Mouse (Mus musculus): ENCODE measurements around the gene Arl1. TPM values are rescaled to one million over a fixed set of nuclear protein-coding genes. Genes with fewer than 3 reads are reported as not detected.
"Not testable (repeated sequence)": the region's sequence is repeated elsewhere in the genome, so short reads cannot be mapped to it uniquely, and the experiment has no call there.

Arl1 gene
- total RNA-seq, 2 experiments from 2014 or later, result 125 to 129 TPM

DNA sequence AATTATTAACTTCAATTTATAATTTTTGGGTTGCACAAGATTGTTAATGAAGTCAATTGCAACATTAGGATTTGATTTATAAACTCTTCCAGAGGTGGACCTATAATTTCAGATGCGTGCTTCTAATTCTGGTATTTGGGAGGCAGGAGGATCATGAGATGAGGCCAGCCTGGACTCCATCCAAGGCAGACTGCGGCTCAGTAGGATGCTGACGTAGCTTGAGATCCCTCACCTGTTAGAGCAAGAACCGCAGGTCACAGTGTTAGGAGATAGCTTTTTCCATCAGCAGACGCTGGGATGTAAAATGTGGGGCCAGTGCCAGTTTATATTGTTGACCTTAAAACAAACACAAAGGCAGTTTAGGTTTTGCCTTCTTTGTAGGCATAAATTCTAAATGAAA, 10.1 kb downstream of the Arl1 start:
- intact Hi-C loops (cut with DNase I), result no loop called here
- DNase-seq (ENCODE audit: low spot score in 2 of 2), result no peak

DNA sequence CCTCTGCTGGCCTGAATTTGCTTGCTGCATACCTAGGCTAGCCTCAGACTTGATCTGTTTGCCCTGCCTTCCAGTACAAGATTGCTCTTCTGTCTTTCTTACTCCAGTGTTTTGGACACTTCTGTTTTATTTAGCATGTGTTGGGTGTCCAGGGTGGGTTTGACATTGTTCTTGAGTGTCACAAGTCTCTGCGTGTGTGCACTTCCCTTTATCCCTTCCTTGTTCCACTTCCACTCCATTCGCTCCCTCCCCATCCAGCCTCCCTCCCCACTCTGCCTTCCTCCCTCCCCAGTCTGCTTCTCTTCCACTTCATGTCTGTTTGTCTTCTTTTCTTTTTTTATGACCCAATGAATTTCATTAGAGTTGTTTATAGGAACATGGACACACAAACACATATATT, 10.8 kb downstream of the Arl1 start:
- intact Hi-C loops (cut with DNase I), result no loop called here

DNA sequence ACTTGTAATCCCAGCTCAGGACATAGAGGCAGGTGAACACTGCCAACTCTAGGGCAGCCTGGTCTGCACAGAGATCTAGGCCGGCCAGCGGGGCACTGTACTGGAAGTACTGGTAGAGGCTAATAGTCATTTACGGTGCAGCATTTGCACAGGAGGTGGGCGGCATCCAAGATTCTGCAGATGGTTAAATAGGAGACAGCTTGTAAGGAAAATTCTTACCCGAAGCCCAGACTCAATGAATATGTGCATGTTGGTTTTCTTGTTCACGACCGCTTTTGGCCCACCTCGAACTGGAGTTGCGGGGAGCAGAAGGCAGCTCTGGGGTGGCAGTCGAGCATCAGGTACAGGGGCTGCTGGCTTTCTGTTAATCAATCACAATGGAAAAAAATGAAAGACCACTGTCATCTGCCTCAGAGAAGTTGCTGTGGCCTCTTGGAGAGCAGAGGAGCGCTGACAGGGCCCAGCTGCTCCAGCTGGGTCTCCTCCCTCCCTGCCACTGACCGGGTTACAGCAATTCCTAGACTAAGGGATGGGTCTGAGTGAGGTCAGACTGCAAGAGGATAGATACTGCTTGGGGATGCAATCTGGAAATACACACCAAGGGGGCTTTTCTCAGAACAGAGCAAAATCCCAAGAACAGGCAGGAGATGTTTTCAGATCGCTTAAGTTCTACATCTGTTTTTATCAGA, 31.0 kb downstream of the Arl1 start:
- intact Hi-C loops (cut with DNase I), result no loop called here
- DNase-seq (ENCODE audit: low spot score in 2 of 2), result peak; percentile 6 to 11

More for the DNA sequence above, 10.8 kb downstream of the Arl1 start:
- DNase-seq (ENCODE audit: low spot score in 2 of 2), result no peak

DNA sequence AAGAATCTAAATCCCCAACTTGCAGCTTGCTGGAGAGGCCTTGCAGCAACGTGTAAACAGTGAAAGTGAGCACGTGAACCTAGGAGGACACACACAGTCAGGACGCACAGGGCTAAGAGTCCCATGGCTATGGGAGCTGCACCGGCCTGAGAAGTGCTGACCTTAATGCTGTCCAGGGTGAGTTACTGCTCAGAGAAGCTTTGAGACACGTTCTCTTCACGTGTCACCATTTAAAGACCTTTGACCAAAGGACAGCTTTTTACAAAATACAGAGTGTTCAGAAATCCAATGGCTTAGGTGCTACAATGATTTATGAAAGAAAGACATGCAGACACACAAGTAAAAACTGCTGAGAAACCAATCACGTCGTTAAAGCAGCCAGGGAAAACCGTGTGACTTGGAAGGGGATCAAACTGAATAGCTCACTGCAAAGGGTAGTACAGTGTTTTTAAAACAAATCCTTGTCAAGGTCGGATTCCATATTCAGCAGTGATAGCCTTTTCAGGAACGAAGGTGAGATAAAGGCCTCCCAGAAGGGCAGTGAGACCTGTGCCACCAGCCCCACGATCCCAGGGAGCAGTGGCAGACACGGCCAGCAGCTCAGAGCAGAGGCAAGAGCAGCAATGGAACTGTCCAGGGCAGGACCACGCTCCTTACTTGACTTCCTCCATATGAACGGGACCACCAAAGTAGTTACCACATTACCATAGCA, 34.9 kb downstream of the Arl1 start:
- no peak for DNase-seq (ENCODE audit: low spot score in 2 of 2)
- intact Hi-C loops (cut with DNase I), result no loop called here

DNA sequence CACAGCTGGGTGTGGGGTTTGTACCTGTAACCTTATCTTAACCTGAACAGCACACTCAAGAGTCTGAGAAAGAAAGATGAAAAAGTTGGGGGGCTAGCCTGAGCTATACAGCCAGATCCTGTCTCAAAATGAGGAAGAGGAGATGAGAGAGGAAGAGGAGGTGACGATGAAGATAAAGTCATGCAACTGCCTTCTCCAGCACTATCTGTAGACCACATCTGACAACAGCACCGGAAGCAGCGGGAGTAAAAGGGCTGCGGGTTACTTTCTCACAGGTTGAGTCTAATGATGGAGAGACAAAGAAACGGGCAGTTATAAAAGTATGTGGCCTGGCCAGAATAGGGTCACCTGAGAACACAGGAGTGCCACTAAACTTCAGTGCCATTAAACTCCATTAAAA, 38.3 kb downstream of the Arl1 start:
- intact Hi-C loops (cut with DNase I), result no loop called here
- no peak for DNase-seq (ENCODE audit: low spot score in 2 of 2)

DNA sequence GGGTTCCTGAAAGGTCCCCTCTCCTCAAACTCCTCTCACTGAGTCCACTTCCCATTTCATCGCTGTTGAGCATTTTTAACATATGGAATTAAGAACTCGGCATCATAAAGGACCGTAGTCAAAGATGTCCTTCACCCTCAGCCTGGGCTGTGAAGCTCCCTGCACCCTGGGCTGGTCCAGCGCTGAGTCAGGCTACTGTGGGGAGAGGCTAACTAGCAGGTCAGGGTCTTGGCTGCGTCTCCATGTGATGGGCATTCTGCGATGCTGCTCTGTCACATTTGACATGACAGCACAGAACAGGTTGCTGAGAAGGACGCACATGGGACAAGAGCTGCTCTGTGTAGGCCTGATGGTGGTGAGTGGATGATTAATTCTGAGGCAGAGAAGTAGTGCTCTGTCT, 39.0 kb downstream of the Arl1 start:
- no peak for DNase-seq (ENCODE audit: low spot score in 2 of 2)
- intact Hi-C loops (cut with DNase I), result no loop called here

DNA sequence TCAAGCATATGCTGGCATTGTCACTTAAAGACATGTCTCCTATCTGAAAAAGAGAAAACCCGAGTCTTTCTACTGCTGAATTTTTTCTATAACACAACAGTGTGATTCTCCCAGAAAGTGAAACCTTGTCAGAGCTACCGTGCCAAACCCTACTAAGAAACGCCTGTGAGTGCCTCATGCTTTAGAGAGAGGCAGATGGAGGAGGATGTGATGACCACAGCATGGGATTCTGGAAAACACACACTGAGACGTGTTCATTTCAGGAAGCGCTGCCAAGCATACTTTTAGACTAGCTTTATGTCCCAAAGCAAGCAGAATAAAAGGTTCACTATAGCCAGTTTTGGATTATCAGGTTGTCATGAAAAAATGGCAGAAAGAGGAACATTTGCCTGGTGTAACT, 42.3 kb downstream of the Arl1 start:
- intact Hi-C loops (cut with DNase I), result not testable (repeated sequence)
- DNase-seq (ENCODE audit: low spot score in 2 of 2), result peak in 1 of 2 experiments; percentile 57

DNA sequence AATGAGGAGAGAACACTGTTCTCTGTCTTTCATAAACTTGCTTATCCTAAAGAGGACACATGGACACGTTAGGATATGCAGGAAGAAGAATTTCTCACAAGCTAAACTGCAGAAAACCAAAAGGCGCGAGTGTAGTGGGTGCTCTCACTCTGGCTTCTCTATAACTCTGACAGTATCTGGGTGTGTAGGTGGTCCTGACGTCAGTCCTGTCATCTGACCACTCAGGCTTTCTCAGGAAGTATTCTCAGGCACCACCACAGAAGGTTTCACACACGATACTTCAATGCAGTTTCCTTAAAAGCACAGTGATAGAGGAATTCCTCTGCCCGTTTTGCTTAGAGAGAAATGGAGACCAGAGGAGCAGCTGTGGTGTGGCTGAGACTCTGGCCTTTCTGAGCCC, 45.5 kb downstream of the Arl1 start:
- DNase-seq (ENCODE audit: low spot score in 2 of 2), result peak; percentile 35 to 90
- intact Hi-C loops (cut with DNase I), result no loop called here

DNA sequence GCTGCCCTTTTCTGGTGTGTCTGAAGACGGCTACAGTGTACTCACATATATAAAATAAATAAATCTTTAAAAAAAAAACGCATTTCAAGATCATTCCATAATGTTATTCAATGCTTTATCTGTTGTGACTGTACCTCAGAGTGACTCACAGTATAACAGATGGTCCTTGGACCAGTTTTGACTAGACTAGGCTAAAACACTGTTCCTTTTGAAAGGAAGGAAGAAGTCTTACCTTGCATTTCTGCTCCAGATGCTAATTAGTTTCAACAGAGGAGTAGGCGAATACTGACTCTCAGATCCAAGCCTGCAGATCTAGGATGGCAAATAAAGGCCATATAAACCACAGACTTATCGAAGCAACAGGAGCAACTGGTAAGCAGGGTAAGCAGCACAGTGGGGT, 50.1 kb downstream of the Arl1 start:
- DNase-seq (ENCODE audit: low spot score in 2 of 2), result peak in 1 of 2 experiments; percentile 64

DNA sequence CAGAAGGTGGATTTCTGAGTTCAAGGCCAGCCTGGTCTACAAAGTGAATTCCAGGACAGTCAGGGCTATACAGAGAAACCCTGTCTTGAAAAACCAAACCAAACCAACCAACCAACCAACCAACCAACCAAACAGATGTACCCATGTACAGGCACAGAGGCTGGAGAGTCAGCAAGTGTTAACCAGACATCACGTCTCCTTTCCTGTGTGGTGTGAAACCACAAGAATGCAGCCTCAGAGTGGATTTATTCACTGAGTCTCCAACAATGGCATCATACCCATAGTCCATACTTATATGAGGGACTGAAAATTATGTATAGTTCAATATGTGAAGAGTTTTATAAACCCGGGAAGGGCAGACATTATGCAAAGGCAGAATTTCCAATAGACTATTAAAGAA, 52.5 kb downstream of the Arl1 start:
- DNase-seq (ENCODE audit: low spot score in 2 of 2); intact Hi-C loops (cut with DNase I): not testable (repeated sequence)

More for the DNA sequence above, 50.1 kb downstream of the Arl1 start:
- intact Hi-C loops (cut with DNase I), result no loop called here

DNA sequence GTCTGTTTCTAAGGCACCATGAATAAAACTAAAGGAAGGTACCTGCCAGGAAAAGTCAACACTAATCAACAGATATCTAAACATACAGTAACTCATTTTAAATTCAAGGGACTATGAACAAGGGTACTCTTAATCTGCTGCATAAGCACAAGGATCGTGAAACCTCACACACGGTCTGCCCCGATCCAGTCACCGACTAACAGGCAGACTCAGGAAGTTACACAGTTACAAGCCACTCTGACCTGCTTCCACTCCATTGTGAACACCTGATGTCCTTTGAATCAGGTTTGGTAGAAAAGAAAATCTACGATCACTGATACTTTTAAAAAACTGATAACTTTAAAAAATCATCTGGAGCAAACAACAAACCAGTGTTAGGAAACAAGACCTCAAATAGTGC, 53.3 kb downstream of the Arl1 start:
- DNase-seq (ENCODE audit: low spot score in 2 of 2), result no peak
- intact Hi-C loops (cut with DNase I), result no loop called here

DNA sequence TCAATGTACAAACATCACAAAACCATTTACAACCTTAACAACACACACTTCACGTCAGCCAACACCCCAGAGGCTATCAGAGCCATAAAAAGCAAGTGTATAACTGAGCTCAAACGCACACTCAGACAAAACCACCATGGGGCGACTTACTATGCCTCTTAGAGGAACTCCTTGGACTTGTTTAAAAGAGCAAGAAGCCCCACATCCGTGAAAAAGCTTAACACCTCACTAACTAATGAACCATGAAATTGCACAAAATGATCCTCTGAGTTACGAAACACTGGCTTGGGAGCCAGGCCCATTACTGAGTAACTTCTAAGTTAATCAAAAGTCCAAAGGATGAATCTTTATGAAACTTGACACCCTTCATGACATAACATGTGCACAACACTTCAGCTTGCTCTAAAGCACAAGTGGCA, 53.9 kb downstream of the Arl1 start:
- no peak for DNase-seq (ENCODE audit: low spot score in 2 of 2)
- intact Hi-C loops (cut with DNase I), result no loop called here

DNA sequence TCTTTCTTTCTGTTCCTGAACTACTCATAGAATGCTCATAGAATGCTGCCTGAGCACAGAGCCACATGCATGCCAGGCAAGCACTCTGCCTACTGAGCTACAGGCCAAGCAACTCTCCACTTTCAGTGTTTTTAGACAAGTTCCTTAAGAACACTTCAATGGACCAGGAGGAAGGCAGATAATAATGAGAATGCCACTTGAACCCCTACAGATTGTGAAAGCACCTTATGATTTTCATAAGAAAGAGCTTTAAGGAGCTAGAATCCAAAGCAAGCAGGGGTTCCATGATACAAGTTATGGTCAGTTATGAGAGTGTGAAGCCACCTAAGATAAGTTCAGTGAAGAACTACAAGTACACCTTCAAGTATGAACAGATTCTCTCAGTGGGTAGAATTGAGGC, 63.0 kb downstream of the Arl1 start:
- no peak for DNase-seq (ENCODE audit: low spot score in 2 of 2)
- intact Hi-C loops (cut with DNase I), result no loop called here

Other genes with a start within 250 kb of the Arl1 start
- gene Chpt1, start 226.8 kb upstream of the Arl1 start, total RNA-seq (2021), result 10 to 100 TPM; 36.3 to 43.3 TPM
- 1 to 10 TPM; 4.6 to 5.7 TPM for gene Mybpc1, start 125.7 kb upstream of the Arl1 start, total RNA-seq (2021)
- gene Spic, start 45.8 kb upstream of the Arl1 start, total RNA-seq (2021), result not detected
- gene Utp20, start 95.9 kb downstream of the Arl1 start, total RNA-seq (2021), result 10 to 100 TPM; 15.6 to 20.8 TPM
- gene Slc5a8, start 155.1 kb downstream of the Arl1 start, total RNA-seq (2021), result under 1 TPM in 1 of 2 experiments, not detected in 1; 0.07 TPM

Data from left cerebral cortex, postnatal 25 days (tissue).